ENCODE assay signal across 25 mouse cellular contexts in genomic region chr15:32204908-32205307, GRCm38 (mm10). TPM values are rescaled to one million over a fixed set of nuclear protein-coding genes. Genes with fewer than 3 reads are reported as not detected.
A peak's percentile ranks its signal among the peaks of the same experiment; 100 is the strongest.
DNase-seq lines count a peak whose midpoint lies in the region; ATAC-seq and TF ChIP-seq lines count a peak whose summit lies in the region.
"Had no signal": no experiment of that assay in that cellular context is flagged by ENCODE, and none has a peak within 500 bp of the region (broad histone marks: within the 10 kb centered on the region; RNA-seq: fewer than 3 reads in every experiment).

No protein-coding gene starts in this region.

- peak; percentile 50 for ATAC-seq in forebrain, postnatal 0 days
- no peak for ATAC-seq in forebrain, embryonic 13.5 days
- ATAC-seq: hindbrain, embryonic 16.5 days; intestine, postnatal 0 days; midbrain, embryonic 13.5 days had no signal

- H3K4me1 ChIP-seq in forebrain, postnatal 0 days (ENCODE audit: insufficient read depth) = no peaks in the 10 kb centered on the region
- H3K4me1 ChIP-seq in forebrain, embryonic 13.5 days = no peaks in the 10 kb centered on the region
- H3K4me1 ChIP-seq: embryonic facial prominence, embryonic 15.5 days; limb, embryonic 12.5 days; liver, embryonic 13.5 days; lung, embryonic 15.5 days; midbrain, embryonic 13.5 days had no signal

- 84% methylated on average over 10 of the region's 10 CpGs for WGBS in forebrain, postnatal 0 days
- 93% methylated on average over 10 of the region's 10 CpGs for WGBS in forebrain, embryonic 13.5 days

- no peaks in the 10 kb centered on the region for H3K36me3 ChIP-seq in forebrain, postnatal 0 days (ENCODE audit: insufficient read depth)
- no peaks in the 10 kb centered on the region for H3K36me3 ChIP-seq in forebrain, embryonic 13.5 days (ENCODE audit: poor library complexity, severe bottlenecking)
- H3K36me3 ChIP-seq: embryonic facial prominence, embryonic 15.5 days; limb, embryonic 12.5 days; liver, embryonic 13.5 days; lung, embryonic 15.5 days; midbrain, embryonic 13.5 days had no signal

- no peaks in the 10 kb centered on the region for H3K9me3 ChIP-seq in forebrain, postnatal 0 days (ENCODE audit: low read length)
- H3K9me3 ChIP-seq in forebrain, embryonic 13.5 days (replicated peaks) = no peaks in the 10 kb centered on the region
- H3K9me3 ChIP-seq: embryonic facial prominence, embryonic 15.5 days; limb, embryonic 12.5 days; liver, embryonic 13.5 days; lung, embryonic 15.5 days; midbrain, embryonic 13.5 days had no signal

- no peak overlapping the region for H3K4me2 ChIP-seq in forebrain, postnatal 0 days (ENCODE audit: low read depth)
- H3K4me2 ChIP-seq in forebrain, embryonic 13.5 days = no peak overlapping the region
- H3K4me2 ChIP-seq: embryonic facial prominence, embryonic 15.5 days; limb, embryonic 12.5 days; liver, embryonic 13.5 days; lung, embryonic 15.5 days; midbrain, embryonic 13.5 days had no signal

- no peaks in the 10 kb centered on the region for H3K27me3 ChIP-seq in forebrain, postnatal 0 days (ENCODE audit: insufficient read depth, low read length)
- H3K27me3 ChIP-seq in forebrain, embryonic 13.5 days = no peaks in the 10 kb centered on the region
- H3K27me3 ChIP-seq: embryonic facial prominence, embryonic 15.5 days; limb, embryonic 12.5 days; liver, embryonic 13.5 days; lung, embryonic 15.5 days; midbrain, embryonic 13.5 days had no signal

- intact Hi-C loops in left cerebral cortex, postnatal 25 days (cut with DNase I) = no loop called here

- no peak overlapping the region for H3K9ac ChIP-seq in forebrain, postnatal 0 days
- H3K9ac ChIP-seq in forebrain, embryonic 13.5 days = no peak overlapping the region
- H3K9ac ChIP-seq: embryonic facial prominence, embryonic 15.5 days; limb, embryonic 12.5 days; liver, embryonic 13.5 days; lung, embryonic 15.5 days; midbrain, embryonic 13.5 days had no signal

- no peak overlapping the region for H3K27ac ChIP-seq in forebrain, postnatal 0 days (ENCODE audit: low read depth, low read length)
- no peak overlapping the region for H3K27ac ChIP-seq in forebrain, embryonic 13.5 days
- H3K27ac ChIP-seq: embryonic facial prominence, embryonic 15.5 days; gastrocnemius, adult 2 months; kidney, postnatal 0 days; limb, embryonic 12.5 days; liver, embryonic 13.5 days; lung, embryonic 15.5 days; macrophage; midbrain, embryonic 13.5 days had no signal

- TF ChIP-seq CTCF in forebrain, postnatal 0 days (IDR thresholded peaks at IDR 0.05; ENCODE audit: low read depth) = no peak

- DNase-seq in forebrain, postnatal 0 days = no peak
- peak; percentile 77 for DNase-seq in brain, adult 2 months (ENCODE audit: low read depth, low spot score)
- DNase-seq in frontal cortex, adult 2 months (ENCODE audit: extremely low spot score in 1 of 2, low spot score in 1 of 2) = peak; percentile 39 to 64
- peak; percentile 14 to 72 for DNase-seq in left cerebral cortex, postnatal 25 days (ENCODE audit: low spot score in 2 of 2)
- no peak for DNase-seq in kidney, adult 11 months
- no peak for DNase-seq in adrenal gland, postnatal 25 days
- DNase-seq: adrenal gland, postnatal 36 days; gastrocnemius, adult 2 months; heart, adult 18-20 months; heart, postnatal 4 days; liver, embryonic 13.5 days had no signal

- no peak overlapping the region for H3K4me3 ChIP-seq in forebrain, postnatal 0 days (ENCODE audit: low read depth, low read length)
- no peak overlapping the region for H3K4me3 ChIP-seq in forebrain, embryonic 13.5 days
- H3K4me3 ChIP-seq: embryonic facial prominence, embryonic 15.5 days; gastrocnemius, adult 2 months; limb, embryonic 12.5 days; liver, embryonic 13.5 days; lung, embryonic 15.5 days; midbrain, embryonic 13.5 days had no signal

RNA-seq across cellular contexts. Expression of gene Tas2r119, which starts 27.8 kb away (rescaled TPM):
- total RNA-seq in forebrain, postnatal 0 days (2014; rRNA removed) = not detected in 2 replicates
- not detected in 2 replicates for polyA plus RNA-seq in forebrain, postnatal 0 days (2015; fragmentation: Nextera tagmentation; extraction: Ambion mirVana)
- polyA plus RNA-seq in forebrain, embryonic 13.5 days (2015; fragmentation: Nextera tagmentation; extraction: Ambion mirVana) = not detected in 2 replicates
- polyA plus RNA-seq in frontal cortex, adult 2 months (2012; rRNA removed) = not detected in 2 replicates
- total RNA-seq in left cerebral cortex, postnatal 25 days (2021) = not detected
- not detected in 2 replicates for total RNA-seq in adrenal gland, postnatal 25 days (2021)
- total RNA-seq: adrenal gland, postnatal 36 days; gastrocnemius, adult 2 months; heart, adult 18-20 months; heart, postnatal 4 days had no signal
- polyA plus RNA-seq: C2C12; embryonic facial prominence, embryonic 15.5 days; forebrain, embryonic 11.5 days; heart, embryonic 14.5 days; hindbrain, embryonic 16.5 days; intestine, postnatal 0 days; kidney, postnatal 0 days; limb, embryonic 12.5 days; liver, embryonic 13.5 days; lung, embryonic 15.5 days; macrophage; midbrain, embryonic 13.5 days; neural tube, embryonic 14.5 days; stomach, embryonic 16.5 days had no signal

RNA-seq across cellular contexts. Expression of gene Sema5a, which starts 39.7 kb away (rescaled TPM):
- 12.2 and 21.5 TPM in 2 replicates for total RNA-seq in forebrain, postnatal 0 days (2014; rRNA removed)
- 3.7 and 7.6 TPM in 2 replicates for polyA plus RNA-seq in forebrain, postnatal 0 days (2015; fragmentation: Nextera tagmentation; extraction: Ambion mirVana)
- polyA plus RNA-seq in forebrain, embryonic 13.5 days (2015; fragmentation: Nextera tagmentation; extraction: Ambion mirVana) = 15.4 and 19.6 TPM in 2 replicates
- polyA plus RNA-seq in frontal cortex, adult 2 months (2012; rRNA removed) = 10.4 and 10.5 TPM in 2 replicates
- total RNA-seq in left cerebral cortex, postnatal 25 days (2021) = 10 to 100 TPM; 22.7 to 28.7 TPM
- total RNA-seq in adrenal gland, postnatal 25 days (2021) = 17.6 and 22.6 TPM in 2 replicates
- polyA plus RNA-seq: macrophage had no signal

Comparison
In these comparisons a context has a peak if more than half of its experiments do, and no peak if none do; other contexts are left out.
1. DNase-seq: peak in brain, adult 2 months (single experiment), frontal cortex, adult 2 months (2 of 2) and left cerebral cortex, postnatal 25 days (2 of 2); none in forebrain, postnatal 0 days (single experiment), kidney, adult 11 months (single experiment) and adrenal gland, postnatal 25 days (single experiment).